Mouse (Mus musculus) lung, embryonic 14.5 days (tissue): ENCODE data around the gene Sema6d. TPM values are rescaled to one million over a fixed set of nuclear protein-coding genes. Genes with fewer than 3 reads are reported as not detected.

Experiments used
- ATAC-seq: fragments of 200-750 bp; cut with Nextera tagmentation; 2 replicates; pipeline ENCODE4 v1.8.0; 2017; ENCODE audit warnings: mild to moderate bottlenecking, moderate TSS enrichment, moderate library complexity; ENCODE audit not compliant: insufficient read depth
- DNase-seq: peaks from one replicate; pipeline ENCODE4 v3.0.0-alpha.2; 2015
- H3K27ac ChIP-seq: fragments of 300-500 bp; sonication (generic); 2 replicates; pipeline ENCODE4 v1.5.1; 2014; ENCODE audit warnings: low read depth, mild to moderate bottlenecking, moderate library complexity
- H3K27me3 ChIP-seq: fragments of 300-500 bp; sonication (generic); 2 replicates; pipeline ENCODE4 v1.6.1; 2014; ENCODE audit warnings: low read length, control low read depth; ENCODE audit not compliant: insufficient read depth
- H3K36me3 ChIP-seq: fragments of 300-500 bp; sonication (generic); 2 replicates; pipeline ENCODE4 v1.6.1; 2014; ENCODE audit warnings: control low read depth; ENCODE audit not compliant: insufficient read depth
- H3K4me1 ChIP-seq: fragments of 300-500 bp; sonication (generic); 2 replicates; pipeline ENCODE4 v1.6.1; 2014; ENCODE audit warnings: antibody characterized with exemption, control low read depth; ENCODE audit not compliant: insufficient read depth
- H3K4me2 ChIP-seq: fragments of 300-500 bp; sonication (generic); 2 replicates; pipeline ENCODE4 v1.6.1; 2014; ENCODE audit warnings: mild to moderate bottlenecking
- H3K4me3 ChIP-seq: fragments of 300-500 bp; sonication (generic); 2 replicates; pipeline ENCODE4 v1.5.1; 2014; ENCODE audit warnings: low read depth, low read length
- H3K9ac ChIP-seq: fragments of 300-500 bp; sonication (generic); 2 replicates; pipeline ENCODE4 v1.6.1; 2014
- H3K9me3 ChIP-seq: fragments of 300-500 bp; sonication (generic); 2 replicates; pipeline ENCODE4 v1.6.1; 2016; ENCODE audit warnings: low read depth, low read length, control low read depth
- CTCF ChIP-seq: IDR thresholded peaks from 2 replicates; pipeline ENCODE4 v1.5.1; 2016; ENCODE audit warnings: antibody characterized with exemption, low read depth
- WGBS: fragments of 180-500 bp; shearing (Covaris S2); extraction: QIAGEN DNeasy Blood & Tissue Kit; methylation state at CpG from one replicate; pipeline ENCODE4 v1.1.7; 2014; 5-methylcytosine and 5-hydroxymethylcytosine counted together
- polyA plus RNA-seq: library from polyadenylated mRNA; unstranded; fragments of >200 nt; fragmentation: Nextera tagmentation; extraction: Ambion mirVana; gene quantifications from 2 replicates; pipeline ENCODE4 v1.2.1, GENCODE M21; 2014

Gene Sema6d
- polyA plus RNA-seq, 1 experiment from 2014 or later = 26.7 TPM

GRCm38 (mm10) chr2:124354716-124355115 lies 264.9 kb downstream of the Sema6d start:
- WGBS = 70% methylated on average over 2 of the region's 2 CpGs
- Histone ChIP-seq H3K9ac (no peak overlapping the region), H3K4me1 (no peaks in the 10 kb centered on the region), H3K4me2 (no peak overlapping the region), H3K27me3 (no peaks in the 10 kb centered on the region), H3K9me3 (no peaks in the 10 kb centered on the region), H3K4me3 (no peak overlapping the region), H3K27ac (no peak overlapping the region), H3K36me3 (no peaks in the 10 kb centered on the region)
- TF ChIP-seq CTCF = no peak
- DNase-seq (no peak), ATAC-seq (no peak)

GRCm38 (mm10) chr2:124369291-124369690 lies 279.5 kb downstream of the Sema6d start:
- Histone ChIP-seq H3K4me2 (no peak overlapping the region), H3K9ac (no peak overlapping the region), H3K4me1 (0 out of 2 replicates have a peak, but pooled peaks cover 3% of the 10 kb centered on the region), H3K27ac (0 out of 2 replicates have a peak overlapping the region, but pooled peaks have one; percentile 69), H3K27me3 (no peaks in the 10 kb centered on the region), H3K36me3 (no peaks in the 10 kb centered on the region), H3K4me3 (no peak overlapping the region), H3K9me3 (no peaks in the 10 kb centered on the region)
- 63% methylated on average over 1 of the region's 1 CpGs for WGBS
- DNase-seq = peak; percentile 9
- no peak for TF ChIP-seq CTCF
- ATAC-seq = no peak

- Histone ChIP-seq H3K4me3 (no peak overlapping the region), H3K27ac (peak overlapping the region; percentile 69; the same call in 1 of the 2 replicates), H3K27me3 (no peaks in the 10 kb centered on the region), H3K36me3 (no peaks in the 10 kb centered on the region), H3K9me3 (no peaks in the 10 kb centered on the region), H3K4me1 (0 out of 2 replicates have a peak, but pooled peaks cover 3% of the 10 kb centered on the region), H3K9ac (no peak overlapping the region), H3K4me2 (no peak overlapping the region)
- 40% methylated on average over 2 of the region's 2 CpGs for WGBS
- DNase-seq (peak; percentile 80), ATAC-seq (peak; percentile 82; the same call in 1 of the 2 replicates)
- no peak for TF ChIP-seq CTCF
These were observed 280.2 kb downstream of the Sema6d start for GRCm38 (mm10) chr2:124369991-124370390.

GRCm38 (mm10) chr2:124371363-124371762 lies 281.6 kb downstream of the Sema6d start:
- no peak overlapping the region for H3K4me2 ChIP-seq
- no peak overlapping the region for H3K4me3 ChIP-seq
- no peak overlapping the region for H3K9ac ChIP-seq
- ATAC-seq (peak; percentile 14; the same call in 1 of the 2 replicates), DNase-seq (no peak)
- TF ChIP-seq CTCF = no peak
- no peaks in the 10 kb centered on the region for H3K9me3 ChIP-seq
- WGBS = 35% methylated on average over 2 of the region's 2 CpGs
- no peaks in the 10 kb centered on the region for H3K27me3 ChIP-seq
- H3K4me1 ChIP-seq = 0 out of 2 replicates have a peak, but pooled peaks cover 3% of the 10 kb centered on the region
- no peak overlapping the region for H3K27ac ChIP-seq
- no peaks in the 10 kb centered on the region for H3K36me3 ChIP-seq

GRCm38 (mm10) chr2:124385053-124385452 lies 295.3 kb downstream of the Sema6d start:
- Histone ChIP-seq H3K4me3 (no peak overlapping the region), H3K9me3 (no peaks in the 10 kb centered on the region), H3K27me3 (no peaks in the 10 kb centered on the region), H3K27ac (no peak overlapping the region), H3K36me3 (no peaks in the 10 kb centered on the region), H3K4me1 (no peaks in the 10 kb centered on the region), H3K9ac (no peak overlapping the region), H3K4me2 (no peak overlapping the region)
- WGBS = 58% methylated on average over 1 of the region's 1 CpGs
- no peak for DNase-seq
- no peak for TF ChIP-seq CTCF
- no peak for ATAC-seq

GRCm38 (mm10) chr2:124385722-124386121 lies 296.0 kb downstream of the Sema6d start:
- WGBS = 23% methylated on average over 1 of the region's 1 CpGs
- Histone ChIP-seq H3K9me3 (no peaks in the 10 kb centered on the region), H3K27me3 (no peaks in the 10 kb centered on the region), H3K4me2 (no peak overlapping the region), H3K36me3 (no peaks in the 10 kb centered on the region), H3K4me1 (no peaks in the 10 kb centered on the region), H3K27ac (no peak overlapping the region), H3K9ac (no peak overlapping the region), H3K4me3 (no peak overlapping the region)
- no peak for TF ChIP-seq CTCF
- ATAC-seq (peak; percentile 75), DNase-seq (peak; percentile 56)

GRCm38 (mm10) chr2:124388269-124388668 lies 298.5 kb downstream of the Sema6d start:
- TF ChIP-seq CTCF = no peak; the same call in 1 of the 2 replicates
- Histone ChIP-seq H3K36me3 (no peaks in the 10 kb centered on the region), H3K4me2 (no peak overlapping the region), H3K4me1 (no peaks in the 10 kb centered on the region), H3K4me3 (no peak overlapping the region), H3K9ac (no peak overlapping the region), H3K27me3 (no peaks in the 10 kb centered on the region), H3K27ac (no peak overlapping the region), H3K9me3 (no peaks in the 10 kb centered on the region)
- ATAC-seq (no peak), DNase-seq (no peak)
- 73% methylated on average over 1 of the region's 1 CpGs for WGBS
